Mouse (Mus musculus): ENCODE data around the gene Pex16. TPM values are rescaled to one million over a fixed set of nuclear protein-coding genes. Genes with fewer than 3 reads are reported as not detected.

The Pex16 gene
- polyA plus RNA-seq, 1 experiment, result 157 TPM

DNA sequence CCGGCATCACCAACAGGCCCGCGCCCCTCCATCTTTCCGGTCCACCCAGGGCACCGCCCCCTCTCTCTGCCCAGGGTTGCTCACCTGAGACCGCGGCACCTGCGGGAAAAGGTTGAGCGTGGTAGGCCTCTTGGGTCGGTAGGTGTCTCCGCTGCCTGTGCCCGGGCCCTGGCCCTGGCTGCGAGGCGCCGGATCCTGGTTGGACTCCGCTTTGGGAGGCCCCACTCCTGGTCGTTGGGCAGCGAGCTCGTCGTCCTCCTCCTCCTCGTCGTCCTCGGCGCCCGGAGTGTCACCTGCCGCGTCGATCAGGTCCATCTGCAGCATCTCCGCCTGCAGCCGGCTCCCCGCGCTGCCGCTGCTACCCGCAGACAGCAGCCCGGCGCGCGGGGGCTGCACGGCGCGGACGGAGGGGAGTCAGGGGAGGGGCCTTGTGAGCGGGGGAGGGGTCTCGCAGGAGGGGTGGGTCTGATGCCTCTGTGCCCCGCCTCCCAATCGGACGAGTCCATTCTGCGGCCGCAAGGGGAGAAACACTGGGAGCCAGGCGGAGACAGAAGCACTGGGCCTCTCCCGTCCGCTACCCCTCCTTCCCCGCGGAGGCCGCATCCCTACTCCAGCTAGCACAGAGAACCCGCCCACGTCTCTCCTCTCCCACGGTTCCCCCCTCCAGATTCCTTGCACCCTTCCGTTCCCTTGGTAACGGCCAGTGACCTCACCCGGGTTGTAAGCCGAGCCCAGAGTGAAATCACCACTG, 14.6 kb downstream of the Pex16 start:
- no peaks in the 10 kb centered on the region; the same call in 1 of the 2 replicates for H3K4me1 ChIP-seq (ENCODE audit: control insufficient read depth, insufficient read depth, insufficient read length, low read length)
- H3K27me3 ChIP-seq (ENCODE audit: control insufficient read depth, insufficient read depth, low read length), result peaks cover 19% of the 10 kb centered on the region
- no peaks in the 10 kb centered on the region for H3K36me3 ChIP-seq (ENCODE audit: control insufficient read depth, insufficient read depth, low read length)
- TF ChIP-seq POLR2A (IDR thresholded peaks at IDR 0.05; ENCODE audit: low read depth, low read length) (no peak), CTCF (IDR thresholded peaks at IDR 0.05; ENCODE audit: extremely low read depth, insufficient read length, insufficient replicate concordance, low read depth, low read length) (no peak)
- peak overlapping the region; percentile 67 for H3K4me3 ChIP-seq (ENCODE audit: low read depth, low read length)
- H3K27ac ChIP-seq (ENCODE audit: insufficient read depth, low read depth, low read length), result no peak overlapping the region
- WGBS, result 2% methylated on average over 62 of the region's 62 CpGs

DNA sequence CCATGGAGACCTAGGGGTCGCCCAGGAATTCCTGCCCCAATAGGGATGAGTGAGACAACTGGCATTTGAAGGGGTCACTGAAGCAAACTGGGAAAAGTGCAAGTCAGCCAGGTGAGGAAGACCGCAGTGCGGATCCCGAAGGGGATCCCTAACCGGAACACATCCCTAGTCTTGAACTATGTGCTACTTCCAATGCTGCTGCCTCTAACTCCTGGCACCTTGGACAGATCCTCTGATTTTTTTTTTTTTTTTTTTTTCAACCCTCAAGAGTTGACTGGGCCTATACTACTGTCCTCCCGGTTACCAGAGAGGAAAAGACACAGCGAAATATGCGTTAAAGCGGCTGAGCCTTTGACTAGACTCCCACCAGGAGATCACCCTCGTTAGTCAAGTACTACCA, 15.2 kb downstream of the Pex16 start:
- WGBS, result 21% methylated on average over 10 of the region's 10 CpGs
- H3K27ac ChIP-seq (ENCODE audit: insufficient read depth, low read depth, low read length), result no peak overlapping the region
- TF ChIP-seq CTCF (IDR thresholded peaks at IDR 0.05; ENCODE audit: extremely low read depth, insufficient read length, insufficient replicate concordance, low read depth, low read length) (no peak), POLR2A (IDR thresholded peaks at IDR 0.05; ENCODE audit: low read depth, low read length) (no peak)

GRCm38 (mm10) chr2:92390206-92390930, 15.9 kb downstream of the Pex16 start:
- peaks cover 19% of the 10 kb centered on the region for H3K27me3 ChIP-seq (ENCODE audit: control insufficient read depth, insufficient read depth, low read length)
- no peaks in the 10 kb centered on the region for H3K36me3 ChIP-seq (ENCODE audit: control insufficient read depth, insufficient read depth, low read length)
- H3K27ac ChIP-seq (ENCODE audit: insufficient read depth, low read depth, low read length), result no peak overlapping the region
- TF ChIP-seq POLR2A (IDR thresholded peaks at IDR 0.05; ENCODE audit: low read depth, low read length) (no peak), CTCF (IDR thresholded peaks at IDR 0.05; ENCODE audit: extremely low read depth, insufficient read length, insufficient replicate concordance, low read depth, low read length) (no peak)
- 63% methylated on average over 6 of the region's 6 CpGs for WGBS
- H3K4me1 ChIP-seq (ENCODE audit: control insufficient read depth, insufficient read depth, insufficient read length, low read length), result no peaks in the 10 kb centered on the region; the same call in 1 of the 2 replicates
- H3K4me3 ChIP-seq (ENCODE audit: low read depth, low read length), result no peak overlapping the region

More for the DNA sequence above, 15.2 kb downstream of the Pex16 start:
- no peaks in the 10 kb centered on the region; the same call in 1 of the 2 replicates for H3K4me1 ChIP-seq (ENCODE audit: control insufficient read depth, insufficient read depth, insufficient read length, low read length)
- peak overlapping the region; percentile 67 for H3K4me3 ChIP-seq (ENCODE audit: low read depth, low read length)
- peaks cover 19% of the 10 kb centered on the region for H3K27me3 ChIP-seq (ENCODE audit: control insufficient read depth, insufficient read depth, low read length)
- no peaks in the 10 kb centered on the region for H3K36me3 ChIP-seq (ENCODE audit: control insufficient read depth, insufficient read depth, low read length)

DNA sequence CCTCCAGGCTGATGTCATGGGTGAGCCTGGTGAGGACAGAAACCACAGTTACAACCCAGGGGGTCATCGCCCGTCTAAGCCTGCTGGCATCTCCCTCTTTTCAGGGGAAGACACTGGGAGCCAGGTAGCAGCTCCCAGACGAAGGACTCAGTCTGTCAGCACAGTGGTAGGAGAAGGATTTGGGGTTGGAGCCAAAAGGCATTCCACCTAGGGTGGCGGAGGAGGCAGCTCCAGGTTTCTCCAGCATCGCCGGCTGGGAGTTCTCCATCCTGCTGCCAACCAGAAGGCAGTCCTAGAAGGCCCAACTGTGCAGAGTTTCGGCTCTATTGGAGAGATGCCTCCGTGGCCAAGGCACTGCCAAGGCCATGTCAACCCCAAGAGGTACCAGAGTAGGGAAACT, 16.6 kb downstream of the Pex16 start:
- TF ChIP-seq CTCF (IDR thresholded peaks at IDR 0.05; ENCODE audit: extremely low read depth, insufficient read length, insufficient replicate concordance, low read depth, low read length), result no peak
- TF ChIP-seq POLR2A (IDR thresholded peaks at IDR 0.05; ENCODE audit: low read depth, low read length), result no peak
- Histone ChIP-seq H3K4me1 (ENCODE audit: control insufficient read depth, insufficient read depth, insufficient read length, low read length) (no peaks in the 10 kb centered on the region; the same call in 1 of the 2 replicates), H3K36me3 (ENCODE audit: control insufficient read depth, insufficient read depth, low read length) (no peaks in the 10 kb centered on the region), H3K4me3 (ENCODE audit: low read depth, low read length) (no peak overlapping the region), H3K27ac (ENCODE audit: insufficient read depth, low read depth, low read length) (no peak overlapping the region), H3K27me3 (ENCODE audit: control insufficient read depth, insufficient read depth, low read length) (peaks cover 19% of the 10 kb centered on the region)
- 87% methylated on average over 8 of the region's 8 CpGs for WGBS

GRCm38 (mm10) chr2:92391703-92392317, 17.3 kb downstream of the Pex16 start:
- Histone ChIP-seq H3K4me3 (ENCODE audit: low read depth, low read length) (peak overlapping the region; percentile 14), H3K27ac (ENCODE audit: insufficient read depth, low read depth, low read length) (no peak overlapping the region), H3K36me3 (ENCODE audit: control insufficient read depth, insufficient read depth, low read length) (no peaks in the 10 kb centered on the region), H3K27me3 (ENCODE audit: control insufficient read depth, insufficient read depth, low read length) (peaks cover 19% of the 10 kb centered on the region), H3K4me1 (ENCODE audit: control insufficient read depth, insufficient read depth, insufficient read length, low read length) (no peaks in the 10 kb centered on the region; the same call in 1 of the 2 replicates)
- TF ChIP-seq POLR2A (IDR thresholded peaks at IDR 0.05; ENCODE audit: low read depth, low read length), result no peak
- WGBS, result 34% methylated on average over 11 of the region's 11 CpGs

GRCm38 (mm10) chr2:92392318-92393264, 18.1 kb downstream of the Pex16 start:
- Histone ChIP-seq H3K36me3 (ENCODE audit: control insufficient read depth, insufficient read depth, low read length) (no peaks in the 10 kb centered on the region), H3K27ac (ENCODE audit: insufficient read depth, low read depth, low read length) (no peak overlapping the region), H3K27me3 (ENCODE audit: control insufficient read depth, insufficient read depth, low read length) (peaks cover 19% of the 10 kb centered on the region), H3K4me3 (ENCODE audit: low read depth, low read length) (peak overlapping the region; percentile 14), H3K4me1 (ENCODE audit: control insufficient read depth, insufficient read depth, insufficient read length, low read length) (no peaks in the 10 kb centered on the region; the same call in 1 of the 2 replicates)
- WGBS, result 7% methylated on average over 26 of the region's 26 CpGs
- TF ChIP-seq CTCF (IDR thresholded peaks at IDR 0.05; ENCODE audit: extremely low read depth, insufficient read length, insufficient replicate concordance, low read depth, low read length) (no peak), POLR2A (IDR thresholded peaks at IDR 0.05; ENCODE audit: low read depth, low read length) (no peak)

All from small intestine, adult 2 months (tissue).